Mouse (Mus musculus): ENCODE data around the gene Nfkb1.

Nfkb1 gene

DNA sequence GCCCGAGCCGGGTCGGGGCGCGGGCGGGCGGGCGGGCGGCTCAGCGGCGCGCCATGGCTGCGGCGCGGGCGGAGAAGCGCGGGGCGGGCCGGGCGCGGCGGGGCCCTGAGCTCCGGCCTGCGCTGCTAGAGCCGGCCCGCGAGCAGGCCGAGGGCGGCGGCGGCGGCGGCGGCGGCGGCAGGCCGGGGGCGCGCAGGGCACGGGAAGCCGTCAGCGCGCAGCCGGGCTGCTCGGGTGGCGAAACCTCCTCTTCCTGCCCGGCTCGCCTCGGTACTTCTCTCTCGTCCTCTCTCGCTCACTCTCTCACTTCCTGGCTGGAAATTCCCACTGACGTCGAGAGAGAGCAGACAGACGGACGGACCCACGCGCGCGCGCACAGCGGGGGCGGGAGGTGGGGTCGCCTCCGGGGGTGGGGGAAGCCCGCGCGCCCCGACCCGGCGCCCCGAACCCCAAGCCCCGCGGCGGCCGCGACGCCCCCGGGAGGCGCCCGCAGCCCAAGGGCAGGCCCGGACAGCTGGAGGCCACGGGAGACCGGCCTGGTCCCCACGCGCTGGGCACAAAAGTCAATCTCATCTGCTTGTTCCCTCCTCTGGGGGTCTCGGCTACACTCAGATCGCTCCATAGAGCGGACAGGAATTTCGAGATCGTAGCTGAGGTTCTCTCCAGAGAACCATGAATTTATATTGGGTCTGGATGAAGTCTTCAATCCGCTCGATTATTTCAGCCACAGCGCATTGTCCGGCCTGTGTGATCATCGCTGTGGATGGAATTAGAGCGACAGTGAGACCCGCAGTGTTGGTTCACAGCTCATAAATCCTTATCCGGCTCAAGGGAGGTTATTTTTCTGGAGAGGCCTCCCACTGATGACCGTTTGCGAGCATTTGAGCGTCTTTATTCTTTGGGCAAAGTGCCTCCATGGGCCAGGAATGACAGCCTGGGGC, at the start of gene Nfkb1:
Gene Nfkb1, minus strand, starts transcription at position 357 of the 941 bp plus-strand sequence.
- DNase-seq, result peak; percentile 80

DNA sequence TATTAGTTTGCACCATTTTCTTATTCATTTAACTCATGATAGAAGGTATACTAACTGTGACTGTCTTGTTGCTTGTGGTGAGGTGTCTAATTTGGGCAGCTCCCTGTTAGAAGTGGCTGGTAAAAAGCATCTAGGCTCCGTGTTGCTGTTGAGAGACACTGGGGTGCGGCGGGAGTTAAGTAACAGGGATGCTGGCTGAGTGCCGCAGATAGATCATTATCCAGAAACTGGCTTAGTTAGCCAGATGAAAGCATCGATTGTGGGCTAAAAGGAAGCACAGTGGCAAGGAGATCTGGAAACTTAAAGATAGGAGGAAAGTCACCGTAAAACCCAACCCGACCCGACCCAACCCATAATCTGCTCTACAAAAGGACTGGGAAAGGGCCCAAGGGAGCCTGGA, 49.4 kb upstream of the Nfkb1 start:
- no peak for DNase-seq

DNA sequence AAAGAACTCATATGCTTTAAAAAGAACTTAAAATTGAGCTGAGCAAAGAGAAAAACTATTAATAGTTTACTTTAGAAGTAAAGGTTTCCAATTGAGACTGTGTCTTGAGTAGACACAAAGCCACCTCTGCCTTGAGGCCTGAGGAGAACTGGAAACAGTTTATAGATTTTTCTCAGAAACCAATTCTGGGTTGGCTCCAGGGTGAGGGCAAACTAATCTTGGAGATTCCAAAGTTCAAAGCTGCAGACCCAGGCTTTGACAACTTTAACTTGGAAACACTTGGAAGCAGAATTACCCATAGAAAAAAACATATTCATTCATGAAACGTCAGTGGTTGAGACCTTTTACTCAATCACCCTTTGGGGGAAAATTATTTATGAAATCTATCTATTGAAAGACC, 43.4 kb upstream of the Nfkb1 start:
- DNase-seq, result no peak

DNA sequence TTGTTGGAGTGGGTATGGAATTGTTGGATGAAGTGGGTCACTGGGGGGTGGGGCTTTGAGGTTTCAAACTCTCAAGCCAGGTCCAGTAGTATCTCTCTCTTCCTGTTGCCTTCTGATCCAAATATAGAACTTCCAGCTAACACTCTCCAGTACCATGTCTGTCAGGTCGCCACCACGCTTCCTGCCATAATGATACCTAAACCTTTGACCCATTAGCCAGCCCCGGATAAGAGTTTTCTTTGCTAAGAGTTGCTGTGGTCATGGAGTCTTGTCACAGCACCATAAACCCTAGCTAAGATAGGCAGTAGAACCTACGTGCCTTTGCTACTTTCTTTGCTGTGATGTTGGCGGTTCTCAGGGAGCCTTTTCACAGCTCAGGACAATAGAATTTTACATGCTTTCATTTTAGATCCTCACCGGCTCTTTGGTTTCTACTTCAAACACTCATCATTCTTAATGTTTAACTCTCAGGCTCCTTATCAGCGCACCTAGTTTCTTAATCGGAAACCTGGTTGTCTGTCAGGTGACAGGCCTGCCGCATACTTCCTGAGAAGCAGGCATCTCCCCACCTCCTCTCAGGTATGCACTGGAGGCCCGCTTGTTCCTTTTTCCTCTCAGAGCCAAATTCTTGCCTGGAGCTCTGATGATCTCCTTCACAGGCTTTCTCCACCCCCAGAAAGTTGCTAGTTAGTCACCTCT, 41.5 kb upstream of the Nfkb1 start:
- DNase-seq, result no peak

DNA sequence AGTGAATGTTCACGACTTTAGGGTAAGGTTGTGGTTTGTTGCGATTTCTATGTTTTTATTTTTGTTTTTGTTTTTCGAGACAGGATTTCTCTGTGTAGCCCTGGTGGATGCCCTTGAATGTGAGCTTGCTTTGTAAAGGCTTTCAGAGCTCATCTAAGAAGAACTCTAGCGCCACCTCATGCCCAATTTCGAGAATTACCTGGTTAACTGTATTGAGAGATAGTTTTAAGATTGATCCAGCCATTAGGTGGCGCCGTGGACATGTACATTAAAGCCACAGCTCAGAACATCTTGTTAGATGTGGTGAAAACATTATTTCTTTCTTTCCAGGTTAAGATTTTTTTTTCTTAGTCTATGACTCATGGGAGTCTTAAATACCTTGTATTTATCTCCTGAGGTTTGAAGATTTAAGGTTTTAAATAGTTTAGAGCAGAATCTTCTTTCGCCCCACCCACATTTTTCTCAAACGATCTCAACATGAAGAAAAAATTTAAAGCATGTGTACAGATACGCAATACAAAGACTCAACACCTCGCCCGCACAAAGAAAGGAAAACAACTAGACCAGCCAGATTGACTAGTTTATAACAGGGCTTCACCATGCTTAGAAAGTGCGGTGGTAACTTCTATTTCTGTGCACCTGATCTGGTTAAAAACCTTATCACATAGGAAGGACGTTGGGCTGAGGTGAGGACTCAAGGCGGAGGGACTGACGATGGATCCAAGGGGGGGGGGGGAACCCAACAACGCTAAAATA, 40.1 kb upstream of the Nfkb1 start:
- DNase-seq, result peak; percentile 96

DNA sequence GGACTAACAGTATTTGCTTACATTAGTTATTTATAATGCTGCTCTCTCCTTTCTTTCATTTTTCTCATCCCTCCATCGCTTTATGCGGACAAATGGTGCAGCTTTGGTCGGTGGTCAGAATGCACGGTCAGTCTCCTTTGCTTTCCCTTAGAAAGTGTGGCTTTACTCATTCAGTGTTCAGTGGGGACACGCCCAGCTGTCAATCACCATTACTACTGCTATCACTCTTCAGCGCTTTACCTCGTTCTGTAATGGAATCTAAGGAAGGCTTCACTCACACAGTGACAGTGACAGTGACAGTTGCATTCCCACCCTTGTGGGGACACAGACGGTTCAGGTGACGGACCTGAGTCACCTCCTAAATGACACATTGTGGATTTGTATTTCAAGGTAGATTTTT, 39.4 kb upstream of the Nfkb1 start:
- no peak for DNase-seq

DNA sequence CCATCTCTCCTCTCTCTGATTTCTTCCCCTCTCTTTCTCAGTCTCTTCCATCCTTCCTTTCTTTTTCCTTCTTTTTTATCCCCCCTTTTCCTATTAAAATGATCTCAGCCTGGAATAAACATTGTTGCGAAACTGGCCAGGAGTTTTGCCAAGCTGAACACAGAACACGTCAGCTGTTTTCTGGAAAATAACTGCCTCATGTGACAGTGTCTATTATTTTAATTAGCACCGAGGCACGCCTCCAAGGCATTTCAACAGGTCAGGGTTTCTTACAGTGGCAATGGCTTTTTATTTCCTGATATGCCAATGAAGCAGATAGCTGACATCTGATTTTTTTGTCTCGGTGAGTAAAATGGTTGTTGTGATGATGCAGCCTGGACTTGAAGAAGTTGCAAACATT, 38.2 kb upstream of the Nfkb1 start:
- DNase-seq, result peak; percentile 66

DNA sequence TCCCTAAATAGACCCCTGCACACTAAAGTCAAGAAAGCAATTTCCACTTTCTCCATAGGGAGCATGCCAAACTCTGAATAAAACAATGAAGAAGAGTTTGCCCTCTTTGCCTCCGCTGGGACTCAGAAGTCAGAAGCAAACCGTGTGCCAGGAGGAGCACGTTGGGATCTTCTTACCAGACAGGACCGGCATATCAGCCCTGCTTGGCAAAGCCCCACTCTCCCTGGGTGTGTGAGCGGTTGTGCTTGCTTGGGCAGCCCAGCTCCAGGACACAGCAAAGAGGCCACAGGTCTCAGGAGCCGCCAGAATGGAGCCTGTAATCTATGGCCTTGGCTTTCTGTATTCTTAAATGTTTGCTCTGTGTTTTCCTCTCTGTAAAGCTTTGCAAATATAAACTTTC, 37.6 kb upstream of the Nfkb1 start:
- no peak for DNase-seq

DNA sequence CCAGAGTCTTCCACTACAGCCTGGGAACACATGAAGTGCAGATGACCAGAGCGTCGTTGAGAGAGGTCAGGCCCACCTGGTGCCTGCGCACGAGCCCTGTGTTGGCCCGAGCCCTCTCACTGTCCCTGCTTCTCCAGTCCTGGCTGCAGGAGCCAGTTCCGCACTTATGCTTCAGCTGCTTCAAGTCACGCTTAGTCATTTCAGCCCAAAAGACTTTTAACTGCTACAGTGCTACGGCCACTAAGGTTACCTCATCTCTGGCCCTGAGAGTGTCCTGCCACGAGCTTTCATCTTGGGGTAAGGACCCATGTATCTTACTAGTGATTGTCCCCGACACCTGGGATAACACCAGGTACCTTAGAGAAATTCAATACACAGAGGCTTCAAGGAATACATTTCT, 36.0 kb upstream of the Nfkb1 start:
- DNase-seq, result no peak

DNA sequence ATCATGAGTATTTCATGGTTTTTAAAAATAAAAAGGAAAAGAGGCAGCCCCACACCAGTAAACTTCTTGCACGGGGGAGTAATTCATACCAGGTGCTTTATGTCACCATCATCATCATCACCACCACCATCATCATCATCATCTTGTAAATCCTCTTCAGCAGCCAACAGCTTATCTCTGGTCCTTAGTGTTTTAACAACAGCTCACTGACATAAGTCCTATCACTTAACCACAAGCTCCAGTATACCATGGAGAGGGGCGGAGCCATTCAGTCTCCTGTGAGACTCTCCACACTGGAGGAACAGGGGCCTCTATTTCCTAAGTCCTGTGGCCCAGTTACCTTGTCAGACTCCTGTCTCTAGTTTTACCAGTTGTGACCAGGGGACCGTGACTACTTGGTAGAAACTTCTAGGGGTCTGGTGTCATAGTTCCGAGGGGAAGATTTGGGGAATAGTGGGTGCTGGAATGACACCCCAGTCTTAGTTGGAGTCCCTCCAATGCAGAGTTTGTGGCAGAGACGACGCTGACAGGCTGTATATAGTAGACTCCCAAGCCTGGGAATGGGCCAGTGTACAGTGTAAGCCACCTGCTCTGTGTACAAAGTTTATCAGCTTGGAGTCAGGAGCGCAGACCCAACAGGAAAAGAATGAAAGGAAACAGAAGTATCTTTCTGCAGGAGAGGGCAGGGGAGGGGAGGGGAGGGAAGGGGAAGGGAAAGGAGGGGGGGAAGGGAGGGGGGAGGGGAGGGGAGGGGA, 35.4 kb upstream of the Nfkb1 start:
- DNase-seq, result no peak

DNA sequence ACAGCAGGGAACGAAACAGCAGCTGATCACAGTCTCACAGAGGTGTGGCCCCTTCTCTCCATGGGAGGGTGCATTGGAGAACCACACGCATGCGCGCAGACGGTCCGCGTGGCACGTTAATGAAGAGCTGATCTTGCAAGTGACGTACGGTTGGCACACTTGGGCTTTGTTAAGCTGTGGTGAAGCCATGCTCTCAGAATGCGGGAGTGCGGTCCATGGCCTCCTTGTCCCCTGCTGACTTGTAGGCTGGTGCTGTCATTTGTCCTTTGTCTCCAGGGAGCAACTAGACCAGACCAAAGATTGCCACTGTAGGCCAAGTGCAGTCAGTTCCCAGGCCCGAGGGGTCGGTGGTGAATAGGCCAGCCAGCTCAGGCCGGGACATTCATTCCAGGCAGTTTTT, 34.7 kb upstream of the Nfkb1 start:
- DNase-seq, result no peak

DNA sequence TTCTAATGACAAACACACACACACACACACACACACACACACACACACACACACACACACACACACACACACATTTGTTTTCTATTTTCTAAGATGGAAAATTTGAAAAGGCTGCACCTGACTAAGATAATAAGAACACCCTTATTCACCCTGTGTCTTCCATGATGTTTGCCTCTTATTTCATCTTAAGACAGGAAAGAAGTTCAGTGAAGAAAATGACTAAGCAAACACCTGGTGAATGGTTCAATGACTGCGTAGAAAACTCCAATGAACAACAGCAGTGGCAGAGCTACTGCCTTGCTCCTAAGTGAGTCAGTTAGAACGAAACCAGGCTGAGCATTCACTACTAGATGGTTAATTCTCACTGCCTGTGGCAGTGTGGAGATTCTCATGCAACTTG, 30.8 kb upstream of the Nfkb1 start:
- no peak for DNase-seq

DNA sequence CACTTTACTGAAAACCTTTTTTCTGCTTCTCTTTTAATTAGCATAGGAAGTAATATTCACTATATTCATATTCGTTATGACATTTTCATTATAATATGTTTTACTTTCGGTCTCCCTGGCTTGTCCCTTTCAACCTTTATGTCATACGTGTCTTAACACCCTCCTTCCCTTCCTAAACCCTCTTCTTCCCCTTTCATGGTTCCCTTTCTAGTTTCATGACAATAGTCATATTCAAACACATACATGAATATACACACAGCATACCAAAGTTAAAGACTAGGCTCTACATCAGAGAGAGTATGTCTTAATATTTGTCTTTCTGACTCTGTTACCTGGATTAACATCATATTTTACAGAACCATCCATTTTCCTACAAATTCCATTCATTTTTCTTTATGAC, 28.6 kb upstream of the Nfkb1 start:
- DNase-seq, result no peak

DNA sequence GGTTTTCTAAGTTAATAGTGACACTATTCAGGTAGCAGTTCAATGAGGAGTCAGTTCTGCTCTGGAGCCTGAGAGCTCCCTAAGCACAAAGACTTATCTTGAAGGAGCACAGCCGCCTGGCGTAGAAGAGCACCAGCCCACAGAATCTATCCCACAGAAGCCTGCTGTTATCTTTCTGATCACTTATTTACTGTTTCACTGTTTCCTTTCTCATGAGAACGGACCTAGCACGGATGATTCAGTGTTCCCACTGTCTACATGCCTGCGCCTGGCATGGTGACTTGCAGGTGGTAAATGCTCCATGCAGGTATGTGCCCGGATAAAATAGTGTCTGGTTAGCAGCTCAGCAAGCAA, 27.8 kb upstream of the Nfkb1 start:
- DNase-seq, result no peak

DNA sequence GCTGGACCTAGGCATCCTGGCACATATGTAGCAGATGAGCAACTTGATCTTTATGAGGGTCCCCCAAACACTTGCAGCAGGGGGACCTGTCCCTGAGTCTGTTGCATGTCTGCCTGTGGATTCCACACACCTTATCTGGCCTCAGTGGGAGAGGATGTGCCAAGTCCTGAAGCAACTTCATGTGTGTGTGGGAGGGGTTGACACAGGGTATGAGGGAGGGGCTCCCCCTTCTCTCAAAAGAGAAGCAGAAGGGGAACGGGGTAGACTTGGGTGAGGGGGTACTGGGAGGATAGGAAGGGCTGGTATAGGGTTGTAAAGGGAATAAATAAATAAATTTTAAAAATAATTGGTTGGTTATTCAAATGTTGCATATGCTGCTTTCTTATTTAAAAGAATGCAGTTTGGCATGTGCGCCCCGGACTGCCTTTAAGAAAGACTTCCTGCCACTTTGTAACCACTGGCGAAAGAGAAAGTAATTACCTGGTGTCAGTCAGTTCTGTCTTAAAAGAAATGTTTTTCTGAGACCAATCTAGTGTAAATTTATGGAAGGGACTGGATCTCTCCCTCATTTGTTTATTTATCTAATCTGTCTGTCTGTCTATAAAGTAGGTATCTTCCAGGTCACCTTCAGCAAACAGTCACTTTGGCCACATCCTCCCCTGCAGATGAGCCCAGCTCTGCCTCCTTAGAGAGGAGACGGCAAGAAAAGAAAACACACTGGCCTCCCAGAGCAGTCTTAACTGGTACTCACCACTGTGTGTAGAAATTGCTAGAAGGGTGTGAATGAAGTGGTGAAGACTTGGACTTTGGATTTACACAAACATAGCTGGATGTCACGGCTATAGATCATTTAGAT, 27.2 kb upstream of the Nfkb1 start:
- no peak for DNase-seq

DNA sequence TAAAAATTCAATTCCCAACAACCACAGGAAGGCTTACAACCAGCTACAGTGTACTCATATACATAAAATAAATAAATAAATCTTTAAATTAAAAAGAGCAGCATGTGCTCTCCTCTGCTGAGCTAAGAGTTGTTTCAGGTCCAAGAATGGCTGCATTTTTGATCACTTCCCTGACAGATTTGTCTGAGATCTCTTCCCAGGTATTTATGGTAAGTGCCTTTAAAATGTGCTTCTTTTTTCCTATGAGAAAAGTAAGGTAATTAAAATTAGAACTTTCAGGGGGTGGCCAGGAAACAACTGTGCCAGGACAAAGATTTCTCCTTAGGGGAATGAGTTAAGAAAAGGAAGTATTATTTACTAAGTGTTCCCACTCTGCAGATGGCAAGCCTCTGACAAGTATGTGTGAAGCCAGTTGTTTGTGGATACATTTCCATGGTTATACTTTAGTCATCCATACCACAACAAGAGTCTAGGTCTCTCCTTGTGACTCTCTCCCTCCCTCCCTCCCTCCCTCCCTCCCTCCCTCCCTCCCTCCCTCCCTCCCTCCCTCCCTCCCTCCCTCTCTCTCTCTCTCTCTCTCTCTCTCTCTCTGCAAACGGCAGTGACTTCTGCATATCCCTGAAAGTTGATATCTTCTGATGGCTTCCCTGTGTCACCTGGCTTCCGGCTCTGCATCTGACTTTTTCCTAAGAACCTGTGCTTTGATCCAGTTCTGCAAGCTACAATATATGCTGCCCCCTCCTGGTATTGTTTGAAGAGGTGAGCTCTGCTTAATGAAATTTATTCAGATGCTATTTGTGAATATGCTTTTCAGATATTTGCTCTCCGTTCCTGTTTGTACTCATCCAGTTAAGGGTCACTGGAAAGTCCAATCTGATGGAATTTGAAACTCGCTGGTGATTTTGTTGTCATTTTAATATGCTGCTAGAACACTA, 21.9 kb upstream of the Nfkb1 start:
- no peak for DNase-seq

DNA sequence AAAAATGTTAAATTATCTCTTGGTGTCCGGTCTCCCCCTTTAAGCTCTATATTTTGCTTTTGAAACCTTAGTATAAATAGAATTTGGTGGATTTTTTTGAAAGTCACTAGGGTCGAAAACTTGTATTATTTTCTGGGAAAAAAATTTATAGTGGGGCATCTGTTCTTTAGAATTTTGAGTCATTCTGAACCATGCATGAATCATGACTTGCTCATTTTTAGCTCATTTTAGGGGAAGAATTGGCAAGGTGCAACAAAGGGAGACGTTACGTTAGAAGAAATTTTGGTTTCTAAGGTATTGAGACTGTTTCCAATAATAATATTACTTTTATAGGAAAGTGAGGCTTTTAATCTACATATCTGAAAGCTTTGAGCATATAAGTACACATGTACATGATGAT, 20.3 kb upstream of the Nfkb1 start:
- DNase-seq, result no peak

DNA sequence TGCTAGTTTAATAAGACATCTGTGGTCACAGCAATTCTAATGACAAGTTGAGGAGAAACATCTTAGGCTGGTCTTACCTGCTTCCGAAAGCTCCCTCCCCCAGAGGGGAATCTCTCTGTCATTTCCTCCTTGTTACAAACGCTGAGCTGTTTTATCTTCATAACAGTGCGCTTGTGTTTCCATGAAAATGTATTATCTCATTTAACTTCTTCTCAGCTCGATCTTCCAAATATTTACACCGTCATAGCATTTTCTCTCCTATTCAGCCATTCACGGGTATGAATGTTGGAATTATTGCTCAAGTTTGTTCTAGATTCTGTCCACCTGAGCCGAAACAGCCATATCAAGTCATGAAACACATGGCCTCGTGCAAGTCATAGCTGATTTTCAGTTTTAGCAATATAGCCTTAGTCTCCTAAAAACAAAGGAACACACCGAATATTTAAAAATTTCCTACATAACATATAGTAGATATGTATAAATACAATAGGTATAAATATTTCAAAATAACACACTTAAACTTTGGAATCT, 19.8 kb upstream of the Nfkb1 start:
- DNase-seq, result no peak

DNA sequence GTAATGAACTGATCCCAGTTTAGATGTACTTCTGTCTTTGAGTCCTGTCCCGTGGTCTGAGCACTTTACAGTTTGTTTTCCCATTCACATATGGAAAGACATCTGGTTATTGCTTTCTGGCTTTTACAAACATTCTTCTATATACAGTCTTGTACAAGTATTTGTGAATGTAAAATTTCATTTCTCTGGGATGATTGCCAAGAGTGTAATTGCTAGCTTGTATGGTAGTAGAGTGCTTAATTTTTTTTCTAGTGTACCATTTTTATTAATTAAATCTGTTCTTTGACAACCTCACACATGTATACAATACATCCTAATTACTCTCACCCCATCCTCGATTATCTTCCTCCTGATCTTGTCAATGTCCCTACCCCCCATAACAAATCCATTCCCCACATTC, 12.0 kb upstream of the Nfkb1 start:
- no peak for DNase-seq

DNA sequence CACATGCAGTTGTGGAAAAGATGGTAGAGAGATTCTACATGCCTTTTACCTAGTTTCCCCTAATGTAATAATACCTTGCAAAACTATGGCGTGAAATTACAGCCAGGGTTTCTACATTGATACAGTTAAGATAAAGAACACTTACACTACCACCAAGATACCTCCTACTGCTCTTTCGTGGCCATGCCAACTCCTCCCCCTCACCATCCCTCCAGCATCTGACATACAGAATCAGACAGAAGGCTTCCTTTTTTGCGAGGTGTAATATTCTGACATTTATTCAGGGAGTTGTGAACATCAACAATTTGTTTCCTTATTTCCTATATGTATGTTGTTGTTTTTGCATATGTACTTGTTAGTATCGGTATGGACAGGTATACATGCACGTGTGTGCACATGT, 11.3 kb upstream of the Nfkb1 start:
- DNase-seq, result no peak

Data from kidney, postnatal 10 days (tissue).